Mouse (Mus musculus) spleen, postnatal 36 days (tissue): ENCODE data around the gene Rpl35a.
"Not testable (repeated sequence)": the region's sequence is repeated elsewhere in the genome, so short reads cannot be mapped to it uniquely, and the experiment has no call there.

Source experiments
- DNase-seq, 2 experiments: peaks; one replicate each; pipeline ENCODE4 v3.0.0; 2022; ENCODE audit warnings: low spot score in 2 of 2, mixed read lengths in 1 of 2

The Rpl35a gene

GRCm38 (mm10) chr16:33056095-33056785, at the start of gene Rpl35a, which contains the start of gene Iqcg:
Rpl35a (plus strand) TSS chr16:33056453.
Iqcg (minus strand) TSS chr16:33056218.
- DNase-seq, result peak; percentile 84 to 87

- DNase-seq, result no peak
Observed at GRCm38 (mm10) chr16:33006888-33007287, 49.4 kb upstream of the Rpl35a start.

DNA sequence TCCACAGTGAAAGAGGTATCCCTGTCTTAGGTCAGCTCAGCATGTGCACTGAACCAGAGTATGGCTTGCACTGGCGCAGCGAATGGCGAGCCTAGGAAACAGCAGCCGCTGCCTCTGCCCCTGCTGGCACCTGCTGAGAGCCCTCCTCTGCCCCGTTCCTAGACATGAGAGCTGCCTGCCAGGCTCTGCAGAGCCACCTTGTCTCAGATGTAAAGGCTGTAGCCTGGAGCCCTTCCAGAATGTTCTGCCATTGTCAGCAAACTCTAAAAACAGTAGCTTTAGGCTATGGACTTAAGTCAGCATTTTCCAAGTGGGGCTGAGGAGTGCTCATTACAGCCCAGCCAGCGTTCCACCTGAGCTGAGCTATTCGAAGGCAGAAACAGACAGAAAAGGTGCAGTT, 48.8 kb upstream of the Rpl35a start:
- no peak for DNase-seq

- no peak for DNase-seq
Observed at GRCm38 (mm10) chr16:33010166-33010565, 46.1 kb upstream of the Rpl35a start.

DNA sequence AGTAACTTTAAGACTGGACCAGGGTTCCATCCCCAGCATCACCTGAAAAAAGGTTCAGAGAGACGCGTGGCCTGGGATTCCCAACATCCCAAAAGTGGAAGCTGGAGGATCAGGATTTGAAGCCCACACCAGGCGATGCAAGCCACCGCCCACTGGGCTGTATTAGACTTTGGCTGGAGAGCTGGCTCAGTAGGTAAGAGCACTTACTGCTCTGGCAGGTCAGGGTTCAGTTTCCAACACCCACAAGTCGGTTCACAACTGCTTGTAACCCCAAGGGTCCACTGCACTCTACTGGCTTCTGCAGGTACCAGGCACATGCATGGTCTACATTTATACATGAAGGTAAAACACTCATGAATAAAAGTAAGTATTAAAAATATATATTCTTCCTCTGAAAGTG, 42.5 kb upstream of the Rpl35a start:
- DNase-seq, result no peak

DNA sequence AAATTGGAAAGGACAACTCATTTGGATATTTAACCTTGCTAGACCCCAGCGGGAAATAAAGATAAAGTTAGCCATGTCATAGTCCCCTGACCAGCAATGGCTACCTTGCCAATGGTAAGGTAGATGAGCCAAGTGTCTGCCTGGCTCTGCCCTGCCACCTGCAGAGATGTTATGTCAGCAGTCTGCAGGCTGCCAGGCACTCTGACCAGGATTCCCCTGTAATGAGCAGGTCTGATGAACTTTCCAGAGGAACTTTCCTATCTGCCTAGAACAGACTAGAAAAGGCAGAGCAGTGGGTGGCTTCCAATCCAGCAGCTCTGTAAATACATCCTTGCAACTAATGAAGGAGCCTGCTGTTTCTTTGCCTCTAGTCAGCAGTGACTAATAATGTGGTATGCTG, 41.3 kb upstream of the Rpl35a start:
- no peak for DNase-seq

DNA sequence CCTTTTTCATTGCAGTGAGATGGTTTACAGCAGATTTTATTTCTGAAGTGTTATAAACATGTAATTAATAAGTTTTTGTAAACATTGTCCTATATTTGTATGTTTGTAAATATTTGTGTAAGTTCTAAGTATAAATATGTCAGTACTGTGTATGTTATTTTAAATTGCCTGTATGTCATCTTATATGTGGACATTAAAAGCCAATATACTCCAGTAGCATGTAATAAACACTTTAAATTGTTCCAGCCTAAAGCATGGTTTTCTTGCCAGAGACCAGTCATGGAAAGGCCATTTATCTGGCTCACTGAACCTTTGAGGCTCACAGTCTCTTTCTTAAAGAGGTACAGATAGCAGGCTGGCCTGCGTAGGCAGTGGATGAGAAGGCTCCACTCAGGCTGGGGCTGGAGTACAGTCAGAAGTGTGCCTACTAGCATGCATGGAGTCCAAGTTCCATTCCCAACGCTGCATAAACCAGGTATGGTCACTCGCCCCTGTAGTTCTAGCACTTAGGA, 40.8 kb upstream of the Rpl35a start:
- DNase-seq, result no peak

DNA sequence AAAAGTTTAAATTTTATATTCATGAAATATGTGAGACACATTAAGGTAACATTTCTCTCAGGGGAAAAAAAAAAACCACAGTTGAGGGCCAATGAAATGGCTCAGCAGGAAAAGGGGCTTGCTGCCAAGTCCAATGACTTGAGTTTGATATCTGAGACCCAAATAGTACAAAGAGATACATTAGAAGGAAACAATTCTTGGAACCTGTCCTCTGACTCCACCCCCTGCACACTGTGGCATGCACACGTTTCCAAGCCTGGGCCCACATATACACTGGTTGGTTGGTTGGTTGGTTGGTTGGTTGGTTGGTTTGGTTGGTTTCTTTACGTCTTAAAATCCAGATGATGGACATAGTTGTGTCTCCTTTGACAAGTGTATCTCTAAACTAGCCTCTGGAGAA, 40.3 kb upstream of the Rpl35a start:
- DNase-seq, result no peak

DNA sequence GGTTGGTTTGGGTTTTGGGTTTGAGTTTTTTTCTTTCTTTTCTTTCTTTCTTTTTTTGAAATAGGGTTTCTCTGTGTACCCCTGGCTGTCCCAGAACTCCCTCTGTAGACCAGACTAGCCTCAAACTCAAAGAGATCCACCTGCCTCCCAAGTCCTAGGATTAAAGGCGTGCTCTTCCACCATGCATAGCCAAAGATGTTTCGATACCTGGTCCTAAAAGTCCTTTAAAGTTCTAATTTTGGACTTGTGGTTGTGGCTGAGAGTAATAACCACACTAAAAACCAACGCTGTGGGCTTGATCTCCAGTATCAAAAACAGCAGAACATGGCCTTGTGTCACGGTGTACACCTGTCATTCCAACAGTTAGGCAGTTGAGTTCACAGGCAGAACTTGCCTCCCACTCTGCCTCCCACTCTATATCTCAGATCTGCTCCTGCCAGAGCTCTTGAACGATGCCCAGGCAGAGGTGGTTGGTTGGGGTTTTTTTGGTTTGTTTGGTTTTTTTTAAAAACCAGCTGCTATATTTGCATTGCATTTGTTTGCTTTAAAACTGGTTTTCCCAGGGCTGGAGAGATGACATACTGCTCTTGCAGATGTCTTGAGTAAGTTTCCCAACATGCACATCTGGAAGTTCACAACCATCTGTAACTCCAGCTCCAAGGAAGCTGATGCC, 38.4 kb upstream of the Rpl35a start:
- DNase-seq, result no peak

DNA sequence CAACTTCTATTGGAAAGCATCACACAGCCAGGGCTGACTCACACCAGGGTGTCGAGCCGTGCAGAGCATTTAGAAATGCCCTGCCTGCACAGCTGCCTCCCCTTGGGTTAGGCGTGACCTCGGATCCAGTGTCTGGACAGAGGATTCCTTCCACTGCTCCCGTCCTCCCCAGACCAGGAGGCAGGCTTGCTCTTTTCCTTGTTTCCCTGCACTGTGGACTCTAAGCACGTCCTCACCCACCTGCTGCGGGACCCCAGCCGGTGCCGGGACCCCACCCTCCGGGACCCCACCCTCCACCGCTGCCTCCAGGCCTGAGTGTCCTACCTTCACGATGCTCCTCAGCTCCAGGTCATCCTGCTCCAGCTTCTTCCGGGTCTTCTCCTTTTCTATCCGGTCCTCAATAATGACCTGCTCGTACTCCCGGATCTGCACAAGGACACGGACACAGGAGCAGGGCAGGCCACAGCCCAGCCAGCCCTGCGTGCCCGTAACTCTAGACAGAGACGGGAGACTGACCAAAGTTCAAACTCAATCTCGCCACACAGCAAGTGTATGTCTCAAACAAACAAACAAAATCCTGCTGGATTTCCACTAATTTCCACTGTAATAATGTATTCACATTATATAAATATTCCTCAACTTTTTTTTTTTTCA, 37.0 kb upstream of the Rpl35a start:
- DNase-seq, result no peak

- no peak for DNase-seq
Observed at GRCm38 (mm10) chr16:33021381-33021780, 34.9 kb upstream of the Rpl35a start.

DNA sequence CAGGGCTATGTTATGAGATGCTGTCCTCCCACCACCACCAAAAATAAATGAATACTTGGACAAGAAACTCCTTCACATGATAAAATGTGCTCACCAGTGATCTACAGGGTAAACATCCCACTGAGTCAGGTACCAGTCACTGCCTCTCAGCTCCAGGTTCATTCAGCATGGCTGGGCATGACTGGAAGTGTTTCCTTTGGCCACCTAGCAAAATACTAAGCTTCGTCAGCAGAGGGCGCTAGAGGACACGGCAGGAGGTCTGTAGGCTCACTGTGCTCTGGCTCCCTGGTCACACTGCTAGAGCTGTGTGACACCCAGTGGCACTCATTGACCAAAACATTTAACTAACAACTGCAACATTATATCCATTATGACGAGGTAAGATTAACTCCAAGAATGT, 32.5 kb upstream of the Rpl35a start:
- peak; percentile 69 to 71 for DNase-seq

GRCm38 (mm10) chr16:33024456-33025104, 31.7 kb upstream of the Rpl35a start:
- DNase-seq, result no peak

DNA sequence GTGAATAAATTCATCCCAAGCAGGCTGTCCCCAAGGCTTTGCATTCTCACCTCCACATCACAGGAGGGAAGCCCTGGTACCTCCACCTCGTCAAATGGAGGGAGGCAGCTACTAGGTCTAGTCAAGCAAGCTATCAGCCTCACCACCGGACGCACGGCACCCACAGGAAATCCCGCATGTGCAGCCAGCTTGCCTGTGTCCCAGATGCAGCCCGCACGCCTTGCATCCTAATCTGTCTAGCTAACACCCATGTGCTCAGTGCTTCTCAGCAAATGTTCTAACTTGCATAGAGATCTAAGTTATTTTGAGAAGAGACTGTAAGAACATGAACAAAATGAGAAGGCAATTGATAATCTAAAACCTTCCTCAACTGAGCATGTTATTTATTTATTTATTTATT, 29.9 kb upstream of the Rpl35a start:
- DNase-seq, result no peak

GRCm38 (mm10) chr16:33036006-33036405, 20.2 kb upstream of the Rpl35a start:
- no peak for DNase-seq

DNA sequence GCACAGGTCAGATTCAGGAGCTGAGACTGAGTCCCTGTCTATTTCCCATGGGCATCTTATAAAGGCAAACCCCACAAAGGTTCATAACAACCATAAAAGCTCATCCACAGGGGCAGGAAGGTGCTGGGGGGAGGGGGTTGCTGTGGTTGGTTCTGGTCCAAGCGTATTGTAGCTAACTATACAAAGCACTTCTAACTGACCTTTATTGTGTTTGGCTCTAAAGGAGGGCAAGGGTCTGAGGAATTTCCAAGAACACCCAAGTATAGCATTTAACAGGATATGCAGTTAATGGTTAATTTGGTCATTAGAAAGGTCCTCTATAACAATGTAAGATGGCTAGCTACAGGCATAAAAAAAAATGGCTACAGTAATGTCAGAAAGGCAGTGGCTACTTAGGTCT, 13.6 kb upstream of the Rpl35a start:
- no peak for DNase-seq

DNA sequence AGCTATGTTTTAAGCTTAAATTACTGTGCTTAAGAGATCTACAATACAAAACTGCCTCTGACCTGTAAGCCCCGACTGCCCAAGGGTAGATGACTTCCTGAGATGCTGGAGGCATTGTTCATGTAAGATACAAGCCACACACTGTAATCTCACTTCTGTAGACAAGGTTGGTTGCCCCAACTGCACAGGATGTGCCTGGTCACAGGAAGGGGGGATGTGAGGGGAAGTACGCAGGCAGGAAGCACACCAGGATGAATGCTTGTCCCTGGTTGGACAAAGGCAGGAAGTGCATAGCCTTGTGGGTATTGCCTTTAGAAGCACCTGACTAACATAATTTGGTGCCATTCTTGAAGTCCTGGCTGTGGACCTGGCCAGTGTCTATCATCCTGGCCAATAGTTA, 13.0 kb upstream of the Rpl35a start:
- DNase-seq, result peak in 1 of 2 experiments; percentile 22

DNA sequence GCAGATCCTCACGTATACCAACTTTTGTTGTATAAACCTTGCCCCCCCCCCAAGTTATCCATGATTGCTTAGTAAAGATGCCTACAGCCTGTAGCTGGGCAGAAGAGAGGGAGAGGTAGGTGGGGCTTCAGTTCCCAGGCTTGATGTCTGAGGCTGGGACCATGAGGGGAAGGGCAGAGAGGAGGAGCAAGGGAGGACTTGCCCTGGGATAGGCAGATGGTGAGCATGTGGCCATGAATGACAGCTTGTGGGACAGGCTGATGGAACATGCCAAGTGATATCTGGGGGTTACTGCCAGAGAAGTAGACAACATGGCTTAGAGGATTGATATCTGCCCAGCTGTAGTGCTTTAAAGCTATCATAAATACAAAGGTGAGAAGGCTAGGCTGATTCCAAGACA, 8.2 kb upstream of the Rpl35a start:
- no peak for DNase-seq

- DNase-seq, result no peak
Observed at GRCm38 (mm10) chr16:33048686-33049085, 7.6 kb upstream of the Rpl35a start.

- DNase-seq, result no peak
Observed at GRCm38 (mm10) chr16:33049809-33050208, 6.4 kb upstream of the Rpl35a start.

DNA sequence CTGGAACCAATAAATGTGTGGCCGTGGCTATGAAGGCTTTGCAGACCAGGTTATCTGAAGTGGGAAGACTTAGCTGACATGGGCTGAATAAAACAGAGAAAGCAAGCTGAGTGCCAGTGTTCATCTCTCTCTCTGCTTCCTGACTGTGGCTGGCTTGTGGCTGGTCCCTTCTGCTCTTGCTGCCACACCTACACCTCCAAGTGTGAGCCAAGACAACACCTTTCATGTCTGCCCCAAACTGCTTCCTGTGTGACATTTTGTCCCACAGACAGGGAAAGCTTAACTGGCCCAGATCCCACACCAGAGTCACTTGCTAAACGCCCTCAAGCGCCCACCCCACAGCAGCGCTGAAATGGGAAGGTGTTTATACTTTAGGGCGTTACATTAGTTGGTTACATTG, 3.1 kb upstream of the Rpl35a start:
- DNase-seq, result no peak

GRCm38 (mm10) chr16:33054927-33055326, 1.3 kb upstream of the Rpl35a start:
- not testable (repeated sequence) for DNase-seq
